Mouse (Mus musculus) spleen, embryonic (tissue): ENCODE data around the gene H2-Q1.
"Not testable (repeated sequence)": the region's sequence is repeated elsewhere in the genome, so short reads cannot be mapped to it uniquely, and the experiment has no call there.

Experiments used
- CTCF ChIA-PET: fragments of 350-600 bp; sonication (Branson Sonifier 250); formaldehyde crosslinking; loops from one replicate; lab custom pipeline; 2022; lab: Charles Lee

H2-Q1 gene

DNA sequence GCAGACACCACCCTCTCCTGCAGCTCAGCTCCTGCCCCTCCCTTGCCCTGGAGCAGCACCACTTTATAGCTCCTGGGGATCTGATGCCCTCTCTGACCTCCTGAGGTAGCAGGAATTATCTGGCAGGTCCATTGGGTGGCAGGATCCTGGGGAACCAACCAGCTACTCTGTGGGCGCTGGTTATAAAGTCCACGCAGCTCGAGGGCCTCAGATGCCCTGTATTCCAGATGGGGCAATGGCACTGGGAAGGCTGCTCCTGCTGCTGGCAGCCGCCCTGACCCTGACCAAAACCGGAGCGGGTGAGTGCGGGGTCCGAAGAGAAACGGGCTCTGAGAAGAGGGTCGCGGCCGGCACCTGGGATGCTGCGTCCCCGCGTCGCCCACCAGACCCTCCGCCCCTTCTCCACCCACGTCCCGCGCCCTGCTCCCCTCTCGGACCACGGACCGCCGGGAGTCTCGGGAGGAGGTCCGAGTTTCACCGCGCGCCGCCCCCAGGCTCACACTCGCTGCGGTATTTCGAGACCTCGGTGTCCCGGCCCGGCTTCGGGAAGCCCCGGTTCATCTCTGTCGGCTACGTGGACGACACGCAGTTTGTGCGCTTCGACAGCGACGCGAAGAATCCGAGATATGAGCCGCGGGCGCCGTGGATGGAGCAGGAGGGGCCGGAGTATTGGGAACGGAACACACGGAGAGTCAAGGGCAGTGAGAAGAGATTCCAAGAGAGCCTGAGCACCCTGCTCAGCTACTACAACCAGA lies at the start of gene H2-Q1:
Gene H2-Q1 (plus strand): TSS at position 79 of the 755 bp plus-strand sequence.
- CTCF ChIA-PET = no interaction called here

- CTCF ChIA-PET = interaction anchor here (0.7 kb wide), 1 partner anchor 389 kb away, joined by 9 read pairs; no protein-coding TSS in a partner anchor
Measured at GRCm38 (mm10) chr17:35272249-35272648, 48.0 kb upstream of the H2-Q1 start.

DNA sequence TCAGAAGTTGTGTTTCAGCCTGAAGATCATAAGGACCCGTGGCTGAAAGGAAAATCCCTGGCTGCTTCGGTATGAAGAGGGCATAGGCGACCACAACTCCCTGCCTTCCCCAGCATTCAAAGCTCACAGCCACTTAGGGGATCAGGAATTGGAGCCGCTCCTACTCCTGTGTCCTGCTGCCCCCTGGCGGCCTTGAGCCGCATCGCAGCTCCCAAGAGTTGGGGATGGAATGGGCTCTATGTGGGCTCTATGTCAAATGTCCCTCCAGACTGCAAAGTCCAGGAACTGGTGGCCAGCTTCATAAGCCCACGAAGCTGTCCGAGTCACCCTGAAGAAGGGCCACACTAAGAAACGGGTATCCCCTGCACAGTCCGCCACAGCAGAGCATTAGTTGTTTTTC lies 45.4 kb upstream of the H2-Q1 start:
- CTCF ChIA-PET = interaction anchor here (1.1 to 2.6 kb wide), 3 partner anchors 19 to 28 kb away, joined by 5 to 25 read pairs (median 8); no protein-coding TSS in a partner anchor

DNA sequence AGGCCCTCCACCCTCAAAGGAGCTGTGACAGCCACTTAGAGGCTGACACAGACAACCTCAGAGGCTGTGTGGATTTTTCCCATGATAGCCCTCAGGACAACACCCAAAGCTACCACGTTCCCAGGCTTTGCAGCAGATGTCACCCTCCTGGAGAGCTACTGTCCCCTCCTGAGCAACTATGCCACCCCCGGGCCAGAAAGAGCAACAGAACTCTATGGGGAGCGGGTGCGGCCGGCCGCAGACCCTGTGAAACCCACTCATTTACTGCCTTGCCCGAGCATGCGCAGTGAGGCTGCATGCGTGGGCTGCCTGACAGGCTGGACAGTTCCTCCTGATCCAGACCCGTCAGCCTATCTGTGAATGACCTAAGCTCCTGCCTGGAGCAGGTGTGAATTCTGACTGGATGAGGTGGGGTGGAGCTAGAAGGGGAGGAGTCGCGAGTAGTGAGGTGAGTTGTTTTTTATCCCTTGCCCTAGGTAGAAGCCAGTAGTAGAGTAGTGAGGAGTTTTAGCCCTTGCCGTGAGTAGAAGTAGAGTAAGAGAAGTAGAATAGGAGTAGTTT lies 43.8 kb upstream of the H2-Q1 start:
- CTCF ChIA-PET = interaction anchor here (0.7 kb wide), 1 partner anchor 34 kb away, joined by 3 read pairs; no protein-coding TSS in a partner anchor

DNA sequence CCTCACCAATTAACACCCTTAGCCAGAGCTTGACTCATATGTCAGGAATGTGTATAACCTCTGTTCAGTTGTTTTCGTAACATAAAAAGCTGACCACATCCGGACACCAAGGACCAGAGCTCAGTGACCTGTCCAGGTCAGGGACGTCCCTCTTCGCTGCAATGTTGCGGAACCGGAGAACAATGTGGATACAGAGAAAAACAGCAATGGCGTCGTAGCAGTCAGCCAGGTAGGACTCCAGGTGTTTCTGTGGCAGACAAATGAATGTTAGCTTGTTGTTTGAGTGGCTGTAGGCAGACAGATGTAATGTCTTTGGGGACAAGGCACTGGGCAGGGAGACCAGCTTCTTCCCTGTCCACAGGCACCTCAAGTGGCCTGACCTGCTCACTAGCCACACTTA lies 42.2 kb upstream of the H2-Q1 start:
- CTCF ChIA-PET = no interaction called here

DNA sequence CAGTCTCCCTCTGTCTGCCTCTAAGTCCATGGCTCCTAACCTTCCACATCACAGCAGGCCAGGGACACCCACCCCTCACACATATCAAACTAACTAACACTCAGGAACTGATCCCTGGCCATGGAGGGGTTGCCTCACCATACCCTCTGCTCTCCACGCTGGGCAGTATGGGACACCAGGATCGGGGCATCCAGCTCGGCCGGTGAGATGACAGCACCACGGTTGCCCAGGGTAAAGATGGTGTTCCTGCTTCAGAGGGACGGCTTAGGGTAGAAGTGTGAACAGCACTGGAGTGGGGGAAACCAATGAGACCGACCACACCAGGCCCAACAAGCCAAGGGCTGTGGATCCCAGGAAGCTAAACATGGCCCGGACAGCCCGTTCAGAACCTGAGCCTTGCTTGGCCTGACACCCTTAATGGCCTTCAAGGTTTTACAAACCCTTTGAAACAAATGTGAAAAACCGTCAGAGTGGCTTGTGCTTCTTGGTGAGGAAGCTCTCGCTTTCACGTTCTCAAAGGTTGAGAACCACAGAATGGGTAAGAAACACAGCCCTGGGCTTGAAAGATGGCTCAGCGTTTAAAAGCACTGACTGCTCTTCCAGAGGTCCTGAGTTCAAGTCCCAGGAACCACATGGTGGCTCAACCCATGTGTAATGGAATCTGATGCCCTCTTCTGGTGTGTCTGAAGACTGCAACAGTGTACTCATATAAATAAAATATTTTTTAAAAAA lies 41.1 kb upstream of the H2-Q1 start:
- CTCF ChIA-PET = no interaction called here

DNA sequence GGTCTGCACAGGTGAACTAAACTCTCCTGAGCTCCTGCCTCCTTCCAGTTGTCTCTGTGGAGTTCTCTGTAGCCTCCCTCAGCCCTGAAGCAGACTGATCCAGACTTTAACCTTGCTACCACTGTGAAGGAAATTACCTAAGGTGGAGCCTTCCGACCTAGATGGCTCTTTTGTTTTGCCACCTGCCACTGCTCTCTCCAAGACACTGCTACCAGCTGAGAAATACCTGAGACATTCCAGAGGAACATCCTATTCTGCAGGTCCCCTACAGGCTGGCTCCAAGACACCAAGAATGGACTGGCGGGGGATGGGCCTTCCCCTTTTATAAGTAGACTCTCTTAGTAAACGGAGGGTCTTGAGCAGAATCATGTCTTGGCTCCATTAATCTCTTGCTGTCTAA lies 39.9 kb upstream of the H2-Q1 start:
- CTCF ChIA-PET = no interaction called here

GRCm38 (mm10) chr17:35285431-35285830 lies 34.8 kb upstream of the H2-Q1 start:
- CTCF ChIA-PET = interaction anchor here (0.6 kb wide), 1 partner anchor 31 kb away, joined by 3 read pairs; no protein-coding TSS in a partner anchor

GRCm38 (mm10) chr17:35295796-35296195 lies 24.4 kb upstream of the H2-Q1 start:
- CTCF ChIA-PET = interaction anchor here (0.6 kb wide), 1 partner anchor 24 kb away, joined by 3 read pairs; no protein-coding TSS in a partner anchor

- CTCF ChIA-PET = interaction anchor here (0.6 kb wide), 1 partner anchor 131 kb away, joined by 5 read pairs; no protein-coding TSS in a partner anchor
Measured at GRCm38 (mm10) chr17:35300261-35300945, 19.8 kb upstream of the H2-Q1 start.

DNA sequence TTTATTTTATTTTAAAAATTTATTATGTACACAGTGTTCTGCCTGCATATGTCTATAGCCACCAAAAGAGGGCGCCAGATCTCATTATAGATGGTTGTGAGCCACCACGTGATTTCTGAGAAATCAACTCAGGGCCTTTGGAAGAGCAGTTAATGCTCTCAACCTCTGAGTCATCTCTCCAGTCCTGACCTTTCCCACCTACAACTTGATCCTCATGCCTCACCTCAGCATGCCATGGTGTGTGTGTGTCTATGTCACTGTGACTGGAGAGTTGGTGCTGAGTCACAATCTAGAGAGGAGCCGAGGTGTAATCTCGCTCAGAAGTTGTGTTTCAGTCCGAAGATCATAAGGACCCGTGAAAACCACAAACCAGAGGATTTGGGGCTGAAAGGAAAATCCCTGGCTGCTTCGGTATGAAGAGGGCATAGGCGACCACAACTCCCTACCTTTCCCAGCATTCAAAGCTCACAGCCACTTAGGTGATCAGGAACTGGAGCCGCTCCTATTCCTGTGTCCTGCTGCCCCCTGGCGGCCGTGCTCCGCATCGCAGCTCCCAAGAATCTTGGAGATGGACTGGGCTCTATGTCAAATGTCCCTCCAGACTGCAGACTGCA lies 18.5 kb upstream of the H2-Q1 start:
- CTCF ChIA-PET = no interaction called here

- CTCF ChIA-PET = no interaction called here
Measured at GRCm38 (mm10) chr17:35303271-35303670, 16.9 kb upstream of the H2-Q1 start.

- CTCF ChIA-PET = no interaction called here
Measured at GRCm38 (mm10) chr17:35303756-35304350, 16.4 kb upstream of the H2-Q1 start.

- CTCF ChIA-PET = no interaction called here
Measured at GRCm38 (mm10) chr17:35304478-35304877, 15.7 kb upstream of the H2-Q1 start.

- CTCF ChIA-PET = not testable (repeated sequence)
Measured at GRCm38 (mm10) chr17:35304921-35305320, 15.3 kb upstream of the H2-Q1 start.

GRCm38 (mm10) chr17:35318671-35319070 lies 1.5 kb upstream of the H2-Q1 start:
- CTCF ChIA-PET = no interaction called here

DNA sequence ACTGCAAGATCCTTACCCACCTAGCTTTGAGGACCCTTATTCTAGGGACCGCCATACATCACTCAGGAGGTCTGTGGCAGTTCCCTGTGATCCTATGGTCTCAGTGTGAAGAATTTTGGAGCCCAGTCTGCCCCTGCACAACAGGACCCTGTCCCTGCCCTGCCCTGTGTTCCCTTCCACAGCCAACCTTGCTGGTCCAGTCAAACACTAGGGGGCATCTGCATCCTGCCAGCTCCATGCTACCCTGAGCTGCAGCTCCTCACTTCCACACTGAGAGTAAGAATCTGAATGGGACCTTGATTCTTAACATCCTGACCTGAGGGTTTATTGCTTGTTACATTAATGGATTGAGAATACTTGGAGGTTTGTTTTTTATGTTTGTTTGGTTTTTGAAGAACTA lies 4.9 kb downstream of the H2-Q1 start:
- CTCF ChIA-PET = not testable (repeated sequence)

GRCm38 (mm10) chr17:35326000-35326399 lies 5.8 kb downstream of the H2-Q1 start:
- CTCF ChIA-PET = not testable (repeated sequence)

DNA sequence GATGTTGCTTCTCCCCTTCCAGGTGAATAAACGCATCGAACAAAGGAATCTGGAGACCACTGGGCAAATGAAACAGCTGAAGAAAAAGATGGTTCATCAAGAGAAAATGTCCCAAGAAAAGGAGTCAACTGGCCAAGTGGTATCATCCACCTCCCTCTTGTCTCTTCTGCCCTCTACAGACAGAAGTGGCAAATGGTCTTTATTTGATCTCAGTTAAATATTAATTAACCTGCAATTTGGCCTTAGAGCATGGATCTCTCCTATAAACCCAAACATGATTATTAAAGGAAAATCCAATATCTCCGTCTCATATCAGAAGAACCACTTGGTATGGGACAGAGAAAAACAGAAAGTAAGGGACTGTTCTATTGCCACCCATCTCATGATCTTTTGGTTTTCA lies 9.5 kb downstream of the H2-Q1 start:
- CTCF ChIA-PET = not testable (repeated sequence)

GRCm38 (mm10) chr17:35331546-35331945 lies 11.3 kb downstream of the H2-Q1 start:
- CTCF ChIA-PET = not testable (repeated sequence)
